Mouse (Mus musculus) kidney, adult 2 months (tissue): ENCODE data around the gene Ankrd13b.

ENCODE experiments used
- CTCF ChIP-seq: fragments of 200-500 bp; conservative IDR thresholded peaks from 2 replicates; pipeline ENCODE4 v1.5.1; 2011; ENCODE audit warnings: low read depth, mild to moderate bottlenecking, control low read depth, low read length, moderate library complexity, mixed read lengths; ENCODE audit not compliant: insufficient read depth, insufficient read length
- POLR2A ChIP-seq: fragments of 200-500 bp; IDR thresholded peaks from one replicate; pipeline ENCODE4 v1.6.1; 2011; ENCODE audit warnings: low read depth, low read length, control low read depth

GRCm38 (mm10) chr11:77456866-77457265 lies 32.6 kb downstream of the Ankrd13b start:
- TF ChIP-seq POLR2A (no peak), CTCF (no peak)
